Mouse (Mus musculus) ovary, postnatal 10 days (tissue): ENCODE measurements around the gene Gm10401.

Source experiments
- DNase-seq: peaks from one replicate; pipeline ENCODE4 v3.0.0; 2022; ENCODE audit warnings: low spot score

Gm10401 gene

GRCm38 (mm10) chr5:115070457-115070856 is 27.6 kb downstream of the Gm10401 start:
- DNase-seq, result no peak

- no peak for DNase-seq
Measured at GRCm38 (mm10) chr5:115069611-115070010, 28.5 kb downstream of the Gm10401 start.

- DNase-seq, result no peak
Measured at GRCm38 (mm10) chr5:115068671-115069421, 29.2 kb downstream of the Gm10401 start.

GRCm38 (mm10) chr5:115066245-115066644 is 31.9 kb downstream of the Gm10401 start:
- no peak for DNase-seq

GRCm38 (mm10) chr5:115063391-115063790 is 34.7 kb downstream of the Gm10401 start:
- DNase-seq, result no peak

- DNase-seq, result no peak
Measured at GRCm38 (mm10) chr5:115062566-115062965, 35.5 kb downstream of the Gm10401 start.

GRCm38 (mm10) chr5:115060977-115061376 is 37.1 kb downstream of the Gm10401 start:
- no peak for DNase-seq

GRCm38 (mm10) chr5:115060067-115060695 is 37.9 kb downstream of the Gm10401 start:
- no peak for DNase-seq

- no peak for DNase-seq
Measured at GRCm38 (mm10) chr5:115058584-115059297, 39.4 kb downstream of the Gm10401 start.

- DNase-seq, result no peak
Measured at GRCm38 (mm10) chr5:115057153-115057552, 40.9 kb downstream of the Gm10401 start.

GRCm38 (mm10) chr5:115055418-115055817 is 42.7 kb downstream of the Gm10401 start:
- DNase-seq, result no peak

- no peak for DNase-seq
Measured at GRCm38 (mm10) chr5:115053791-115054396, 44.2 kb downstream of the Gm10401 start.

GRCm38 (mm10) chr5:115052546-115052945 is 45.5 kb downstream of the Gm10401 start:
- no peak for DNase-seq

GRCm38 (mm10) chr5:115050776-115051175 is 47.3 kb downstream of the Gm10401 start:
- DNase-seq, result no peak

- DNase-seq, result no peak
Measured at GRCm38 (mm10) chr5:115049692-115050091, 48.4 kb downstream of the Gm10401 start.
